Mouse (Mus musculus): ENCODE results near the gene Mpv17l.
A peak's percentile ranks its signal among the peaks of the same experiment; 100 is the strongest.
"Not testable (repeated sequence)": the region's sequence is repeated elsewhere in the genome, so short reads cannot be mapped to it uniquely, and the experiment has no call there.

The Mpv17l gene

DNA sequence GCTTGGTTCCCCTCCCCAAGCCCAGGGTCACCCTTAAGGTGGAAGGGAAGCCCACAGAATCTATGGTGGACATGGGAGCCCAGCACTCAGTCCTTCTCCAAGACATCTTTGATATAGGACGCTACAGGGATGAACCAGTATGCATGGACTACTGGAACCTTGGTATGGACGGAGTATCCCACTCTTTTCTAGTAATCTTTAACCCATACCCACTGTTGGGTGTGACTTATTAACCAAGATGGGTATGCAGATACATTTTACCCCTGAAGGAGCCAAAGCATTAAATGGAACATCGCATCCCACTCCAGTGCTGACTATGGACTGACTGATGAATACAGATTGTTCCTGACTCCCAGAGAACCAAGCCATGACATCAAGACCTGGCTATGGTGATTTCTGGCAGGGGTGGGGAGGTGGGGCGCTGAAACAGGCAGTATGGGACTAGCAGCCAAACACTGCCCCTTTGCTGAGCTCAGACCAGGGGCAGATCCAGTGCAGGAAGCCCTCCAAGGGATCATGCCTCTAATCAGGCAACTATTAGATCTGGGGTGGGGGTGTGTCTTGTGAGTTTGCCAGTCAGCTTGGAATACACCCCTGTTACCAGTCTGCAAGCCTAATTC is 24.6 kb downstream of the Mpv17l start:
- DNase-seq (ENCODE audit: low read depth, low spot score): no peak

DNA sequence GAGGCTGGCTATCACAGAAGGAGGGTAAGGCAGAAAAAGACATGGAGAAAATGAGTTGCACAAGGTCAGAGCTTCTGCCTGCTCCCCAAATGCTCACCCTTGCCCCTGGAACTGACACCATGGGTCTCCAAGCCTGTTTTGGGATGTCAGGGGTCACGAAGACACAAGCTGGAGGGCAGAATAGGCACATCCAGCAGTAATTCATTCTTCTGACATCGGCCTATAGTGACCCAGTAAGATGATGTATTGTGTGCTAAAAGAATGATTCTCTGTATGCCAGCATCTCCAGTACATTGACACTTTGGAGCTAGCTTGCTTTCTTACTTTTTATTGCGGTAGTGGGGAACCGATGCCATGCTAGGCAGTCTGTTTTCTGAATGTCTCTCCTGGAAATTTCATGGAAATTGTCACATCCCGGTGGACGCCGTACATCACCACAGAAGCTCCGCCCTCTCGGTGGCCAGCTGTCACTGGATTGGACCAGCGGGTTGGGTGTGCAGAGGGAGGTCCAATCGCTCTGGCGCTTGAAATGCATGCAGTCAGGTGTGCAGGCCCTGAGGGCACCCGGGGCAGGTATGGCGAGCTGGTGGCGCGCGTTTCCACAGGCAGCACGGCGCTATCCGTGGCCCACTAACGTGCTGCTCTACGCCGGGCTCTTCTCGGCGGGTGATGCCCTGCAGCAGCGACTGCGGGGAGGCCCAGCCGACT is 37.3 kb downstream of the Mpv17l start:
- peak; percentile 98 for DNase-seq (ENCODE audit: low read depth, low spot score)

DNA sequence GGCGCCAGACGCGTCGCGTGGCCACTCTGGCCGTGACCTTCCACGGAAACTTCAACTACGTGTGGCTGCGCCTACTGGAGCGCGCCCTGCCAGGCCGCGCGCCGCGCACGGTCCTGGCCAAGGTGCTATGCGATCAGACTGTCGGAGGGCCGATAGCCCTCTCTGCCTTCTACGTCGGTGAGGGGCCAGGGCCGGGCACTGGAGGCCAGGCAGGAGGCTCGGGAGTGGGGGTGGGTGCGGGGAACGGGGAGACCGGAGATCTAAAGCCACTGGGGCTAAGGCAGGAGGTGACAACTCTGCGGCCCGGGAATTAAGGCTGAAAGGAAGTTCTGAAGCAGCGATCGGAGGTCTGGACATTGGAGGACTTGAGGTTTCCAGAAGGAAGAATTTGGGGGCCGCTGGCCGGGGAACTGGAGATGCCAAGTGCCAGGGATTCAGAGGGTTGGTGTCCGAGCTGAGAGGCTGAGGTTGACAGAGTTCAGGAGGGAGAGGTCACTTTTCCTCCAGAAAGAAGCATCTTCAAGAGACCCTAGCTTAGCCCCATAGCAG is 38.0 kb downstream of the Mpv17l start:
- no peak for DNase-seq (ENCODE audit: low read depth, low spot score)

DNA sequence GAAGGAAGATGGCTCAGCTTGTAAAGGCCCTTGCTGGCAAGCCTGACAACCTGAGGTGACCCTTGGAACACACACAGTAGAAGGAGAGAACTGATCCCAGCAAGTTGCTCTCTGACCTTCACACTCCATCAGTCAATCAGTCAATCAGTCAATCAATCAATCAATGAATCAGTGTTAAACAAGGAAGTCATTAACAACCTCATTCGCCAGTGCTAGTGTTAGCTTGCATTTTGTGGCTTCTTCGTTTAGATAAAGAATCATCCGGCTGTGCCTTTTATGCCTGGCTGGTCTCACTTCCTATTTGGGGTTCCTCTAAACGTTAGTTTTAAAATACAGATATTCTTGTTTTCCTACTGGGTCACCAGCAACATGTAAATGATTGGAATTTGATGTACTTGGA is 41.2 kb downstream of the Mpv17l start:
- DNase-seq (ENCODE audit: low read depth, low spot score): no peak

DNA sequence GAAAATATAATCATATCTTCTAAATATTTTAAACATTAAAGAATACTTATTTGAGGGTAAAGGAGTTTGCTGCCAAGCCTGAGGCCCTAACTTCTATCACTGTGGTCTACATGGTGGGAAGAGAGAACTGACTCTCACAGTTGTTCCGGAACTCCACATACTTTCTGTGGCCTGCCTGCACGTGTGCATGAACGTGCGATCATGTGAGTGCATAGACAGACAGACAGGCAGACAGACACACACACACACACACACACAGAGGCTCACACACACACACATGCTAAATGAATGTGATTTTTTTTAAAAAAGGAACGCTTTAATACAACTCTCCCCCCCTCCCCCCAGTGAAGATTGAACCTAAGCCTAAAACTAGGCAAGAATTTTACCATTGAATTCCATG is 41.8 kb downstream of the Mpv17l start:
- no peak for DNase-seq (ENCODE audit: low read depth, low spot score)

DNA sequence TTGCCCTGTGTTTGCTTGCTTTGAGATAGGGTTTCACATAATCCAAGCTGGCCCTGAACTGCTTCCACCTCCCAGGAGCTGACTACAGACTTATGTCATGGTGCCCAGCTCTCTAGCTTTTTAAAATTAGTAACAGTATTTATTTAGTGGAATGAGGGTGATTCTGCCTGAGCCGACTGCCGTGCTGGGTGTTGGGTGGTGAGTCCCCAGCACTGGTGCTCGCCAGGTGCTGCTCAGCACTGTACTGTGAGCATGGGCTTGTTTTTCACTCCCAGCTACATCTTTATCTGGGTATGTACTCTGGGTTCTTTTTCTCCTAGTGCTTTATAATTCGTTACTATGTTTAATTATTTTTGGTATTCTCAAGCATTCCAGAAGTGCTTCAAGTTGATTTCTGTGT is 42.2 kb downstream of the Mpv17l start:
- DNase-seq (ENCODE audit: low read depth, low spot score): no peak

DNA sequence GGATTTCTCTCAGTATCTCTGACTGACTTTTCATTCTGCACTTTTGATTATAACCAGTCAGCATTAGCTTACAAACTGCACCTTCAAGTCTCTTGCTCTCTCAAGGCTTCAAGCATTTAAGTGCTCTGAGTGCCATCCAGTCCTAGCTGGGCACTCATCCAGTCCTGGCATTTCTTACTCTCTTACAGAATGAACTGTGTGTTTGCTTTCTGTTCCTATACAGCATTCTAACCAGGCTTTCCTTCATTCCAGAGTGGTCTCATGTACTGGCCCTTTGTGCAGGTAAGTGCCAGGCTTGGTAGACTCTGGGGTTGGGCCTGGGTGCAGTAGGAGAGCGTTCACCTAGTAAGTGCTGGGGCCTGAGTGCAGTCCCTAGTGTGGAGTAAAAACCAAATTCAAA is 43.3 kb downstream of the Mpv17l start:
- DNase-seq (ENCODE audit: low read depth, low spot score): no peak

DNA sequence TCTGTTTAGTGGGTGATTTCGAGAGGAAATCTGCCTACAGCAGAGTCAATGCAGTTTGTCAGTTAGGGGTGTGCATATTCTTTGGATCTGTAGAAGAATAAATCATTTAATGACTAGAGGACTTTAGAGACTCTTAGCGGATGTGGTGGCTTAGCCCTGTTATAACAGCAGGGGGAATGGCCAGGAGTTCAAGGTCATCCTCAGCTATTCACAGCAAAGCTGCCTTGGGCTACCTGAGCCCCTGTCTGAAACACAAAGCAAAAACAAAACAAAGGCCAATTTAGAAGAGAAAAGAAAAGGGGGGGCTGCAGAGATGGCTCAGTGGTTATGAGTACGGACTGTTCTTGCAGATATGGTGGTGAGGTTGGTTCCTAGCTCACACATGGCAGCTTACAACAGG is 48.3 kb downstream of the Mpv17l start:
- DNase-seq (ENCODE audit: low read depth, low spot score): no peak

DNA sequence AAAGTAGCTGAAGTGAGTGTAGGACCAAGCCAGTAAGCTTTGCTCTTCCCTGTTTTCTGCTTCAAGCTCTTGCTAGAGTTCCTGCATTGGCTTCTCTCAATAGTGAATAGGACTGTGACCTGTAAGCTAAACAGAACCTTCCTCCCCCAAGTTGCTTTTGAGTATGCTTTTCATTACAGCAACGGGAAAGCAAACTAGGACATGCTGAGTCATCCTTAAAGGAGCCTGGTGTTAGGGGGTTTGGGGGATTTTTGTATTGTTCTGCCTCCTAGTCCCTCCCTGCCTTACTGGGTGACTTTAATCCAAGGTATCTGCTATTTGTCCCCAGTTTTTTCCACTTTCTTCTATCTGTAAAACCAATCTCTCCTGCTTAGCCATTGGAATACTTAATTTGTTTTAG is 59.1 kb downstream of the Mpv17l start:
- no peak for DNase-seq (ENCODE audit: low read depth, low spot score)

DNA sequence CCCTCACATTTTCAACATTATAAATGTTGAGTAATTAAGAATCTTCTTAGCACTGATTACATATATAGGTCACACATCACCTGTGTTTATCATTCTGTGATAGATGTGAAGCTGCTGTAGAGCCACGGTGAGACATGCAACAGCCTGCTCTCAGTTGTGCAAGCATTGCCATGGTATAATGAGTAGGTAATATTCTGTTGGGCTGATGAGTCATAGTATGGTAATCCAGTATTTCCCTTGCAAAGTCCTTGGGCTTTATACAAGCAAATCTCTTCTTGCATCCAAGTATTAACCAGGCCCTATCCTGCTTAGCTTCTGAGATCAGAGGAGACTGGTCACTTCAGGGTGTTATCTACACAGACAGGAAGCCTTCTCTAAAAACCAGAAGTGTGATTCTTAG is 66.1 kb downstream of the Mpv17l start:
- no peak for DNase-seq (ENCODE audit: low read depth, low spot score)

DNA sequence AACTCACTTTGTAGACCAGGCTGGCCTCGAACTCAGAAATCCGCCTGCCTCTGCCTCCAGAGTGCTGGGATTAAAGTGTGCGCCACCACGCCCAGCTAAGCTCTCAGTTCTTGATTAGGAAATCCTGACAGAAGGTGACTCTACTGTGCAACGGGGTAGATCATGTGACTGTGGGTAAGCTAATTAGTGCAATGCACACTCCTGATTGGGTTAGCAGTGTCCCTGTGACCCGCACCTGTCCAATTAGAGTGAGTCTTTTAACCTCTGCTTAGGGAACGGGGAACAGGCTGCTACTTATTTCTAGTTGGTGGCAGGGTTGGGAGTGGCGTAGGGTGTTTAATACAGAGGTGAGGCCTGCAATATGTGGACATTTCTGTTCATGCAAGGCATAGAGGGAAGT is 69.1 kb downstream of the Mpv17l start:
- no peak for DNase-seq (ENCODE audit: low read depth, low spot score)

DNA sequence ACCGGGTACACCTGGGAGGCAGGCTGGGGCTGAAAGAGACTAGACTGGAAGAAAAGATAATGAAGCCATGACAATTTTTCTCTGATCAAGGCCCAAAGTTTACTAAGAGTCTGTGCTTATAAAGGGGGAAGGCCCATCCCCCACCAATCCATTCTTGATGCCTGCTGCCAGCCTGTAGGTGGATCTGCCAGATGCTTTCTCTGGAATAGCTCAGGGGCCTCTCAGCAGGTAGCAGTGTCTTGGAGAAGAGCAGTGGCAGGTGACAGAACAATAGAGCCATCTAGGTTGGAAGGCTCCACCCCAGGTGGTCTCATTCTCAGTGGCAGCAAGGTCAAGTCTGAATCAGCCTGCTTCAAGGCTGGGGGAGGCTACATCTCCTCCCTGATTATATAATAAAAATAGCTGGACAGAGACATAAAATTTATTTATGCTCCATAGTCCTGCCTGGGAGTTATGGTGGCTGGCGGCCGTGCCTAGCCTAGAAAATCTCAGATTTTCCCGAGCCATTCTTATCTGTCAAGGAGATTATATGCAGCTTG is 73.5 kb downstream of the Mpv17l start:
- DNase-seq (ENCODE audit: low read depth, low spot score): not testable (repeated sequence)

DNA sequence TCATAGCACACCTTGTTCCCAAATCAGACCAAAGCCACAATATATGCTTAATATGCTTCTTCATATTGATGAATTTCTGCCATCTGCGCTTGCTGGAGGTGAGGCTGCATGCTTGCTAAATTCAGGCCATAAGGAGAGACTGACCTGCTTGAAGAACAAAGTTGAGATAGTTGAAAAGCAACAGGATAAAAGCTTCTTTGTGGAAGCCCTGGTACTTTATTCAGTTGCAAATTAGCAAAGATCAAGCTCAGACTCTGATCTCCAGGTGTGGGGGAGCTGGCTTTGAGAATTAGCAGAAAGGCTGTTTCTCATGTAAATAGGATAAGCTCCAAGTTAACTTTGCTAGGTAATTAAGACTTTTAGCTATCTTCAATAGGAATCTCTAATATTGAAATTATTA is 74.1 kb downstream of the Mpv17l start:
- not testable (repeated sequence) for DNase-seq (ENCODE audit: low read depth, low spot score)

DNA sequence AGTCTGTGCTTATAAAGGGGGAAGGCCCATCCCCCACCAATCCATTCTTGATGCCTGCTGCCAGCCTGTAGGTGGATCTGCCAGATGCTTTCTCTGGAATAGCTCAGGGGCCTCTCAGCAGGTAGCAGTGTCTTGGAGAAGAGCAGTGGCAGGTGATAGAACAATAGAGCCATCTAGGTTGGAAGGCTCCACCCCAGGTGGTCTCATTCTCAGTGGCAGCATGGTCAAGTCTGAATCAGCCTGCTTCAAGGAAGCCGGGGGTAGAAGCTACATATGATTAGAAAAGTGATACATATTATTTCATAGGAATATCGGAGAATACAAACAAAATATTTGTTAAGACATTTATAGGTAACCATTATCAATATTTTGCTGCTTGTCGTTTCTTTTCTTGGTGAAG is 78.8 kb downstream of the Mpv17l start:
- DNase-seq (ENCODE audit: low read depth, low spot score): not testable (repeated sequence)

DNA sequence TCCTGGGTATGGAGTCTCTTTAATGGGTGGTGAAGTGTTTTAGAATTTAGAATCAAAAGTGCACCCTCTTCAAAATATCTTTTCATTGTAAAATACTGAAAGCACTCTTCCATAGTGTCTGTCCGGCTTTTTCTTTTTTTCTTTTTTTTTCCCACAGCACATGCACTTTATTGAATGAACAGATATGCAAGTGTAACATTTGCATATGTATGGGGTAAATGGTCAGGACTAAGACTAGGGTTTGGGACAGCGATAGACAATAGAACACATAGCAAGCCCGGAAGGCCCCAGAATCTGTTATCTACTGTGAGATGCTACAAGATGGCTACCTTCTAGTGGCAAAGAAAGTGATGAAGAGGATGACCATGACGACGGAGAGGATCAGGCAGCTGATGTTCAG is 80.2 kb downstream of the Mpv17l start:
- DNase-seq (ENCODE audit: low read depth, low spot score): no peak

DNA sequence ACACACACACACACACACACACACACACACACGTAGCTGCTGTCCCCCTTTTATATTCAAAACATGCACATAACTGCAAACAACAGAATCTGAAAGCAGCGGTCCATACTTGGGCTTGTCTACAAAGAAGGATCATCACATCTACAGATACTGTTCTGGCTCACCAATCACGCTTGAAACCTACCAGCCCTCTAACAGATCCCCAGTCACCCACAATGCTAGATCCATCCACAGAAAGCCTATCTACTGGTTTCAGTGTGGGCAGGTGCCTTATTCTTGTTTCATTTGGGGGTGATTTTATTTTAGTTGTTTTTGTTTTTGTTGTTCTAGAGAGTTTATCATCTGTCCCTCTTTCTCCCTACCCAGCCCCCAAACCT is 83.2 kb downstream of the Mpv17l start:
- no peak for DNase-seq (ENCODE audit: low read depth, low spot score)

DNA sequence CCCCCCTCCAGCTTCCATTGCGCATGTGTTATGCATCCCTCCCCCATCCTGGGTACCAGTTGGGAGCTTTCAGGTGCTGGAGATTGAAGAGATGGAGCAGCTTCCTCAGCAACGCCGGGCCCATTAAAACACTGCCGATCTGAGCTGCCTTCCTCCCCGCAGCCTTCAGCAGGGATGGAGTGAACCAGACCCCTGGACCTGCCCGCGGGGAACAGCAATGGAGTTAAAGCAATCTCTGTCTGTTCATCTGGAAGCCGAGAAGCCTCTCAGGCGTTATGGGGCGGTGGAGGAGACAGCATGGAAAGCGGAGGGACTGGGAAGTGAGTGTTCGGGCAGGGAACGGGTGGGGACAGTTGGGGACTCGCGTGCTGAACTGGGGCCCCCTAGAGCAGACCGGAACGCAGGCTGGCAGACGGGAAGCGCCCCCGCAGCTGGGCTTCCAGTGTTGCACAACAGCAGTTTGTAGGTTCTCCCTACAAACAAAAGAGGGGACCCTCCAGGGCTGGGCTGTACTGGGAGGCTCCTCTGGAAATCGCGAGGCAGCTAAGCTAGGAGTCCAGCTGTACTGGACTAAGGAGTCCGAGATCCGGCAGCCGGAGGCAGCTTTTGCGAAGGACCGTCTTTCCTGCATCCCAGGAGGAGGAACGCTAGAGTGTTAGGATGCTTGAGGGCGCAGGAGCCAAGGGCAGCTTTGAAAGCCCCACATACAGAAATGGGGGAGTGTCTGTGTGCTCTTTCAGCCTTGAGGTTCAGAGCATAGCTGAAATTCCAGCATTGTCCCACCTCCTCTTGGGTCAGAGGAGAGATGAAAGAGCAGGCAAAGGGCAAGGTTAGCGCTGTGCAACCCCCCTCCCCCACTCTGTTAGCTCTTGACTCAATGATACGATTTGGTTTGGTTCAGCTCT is 83.9 kb downstream of the Mpv17l start, which contains the start of the genes 2900011O08Rik and Ifitm7:
Gene 2900011O08Rik (plus strand): TSS at position 31 of the 905 bp plus-strand sequence.
Gene Ifitm7 (minus strand): TSS at position 315 of the 905 bp plus-strand sequence.
- peak; percentile 92 for DNase-seq (ENCODE audit: low read depth, low spot score)

DNA sequence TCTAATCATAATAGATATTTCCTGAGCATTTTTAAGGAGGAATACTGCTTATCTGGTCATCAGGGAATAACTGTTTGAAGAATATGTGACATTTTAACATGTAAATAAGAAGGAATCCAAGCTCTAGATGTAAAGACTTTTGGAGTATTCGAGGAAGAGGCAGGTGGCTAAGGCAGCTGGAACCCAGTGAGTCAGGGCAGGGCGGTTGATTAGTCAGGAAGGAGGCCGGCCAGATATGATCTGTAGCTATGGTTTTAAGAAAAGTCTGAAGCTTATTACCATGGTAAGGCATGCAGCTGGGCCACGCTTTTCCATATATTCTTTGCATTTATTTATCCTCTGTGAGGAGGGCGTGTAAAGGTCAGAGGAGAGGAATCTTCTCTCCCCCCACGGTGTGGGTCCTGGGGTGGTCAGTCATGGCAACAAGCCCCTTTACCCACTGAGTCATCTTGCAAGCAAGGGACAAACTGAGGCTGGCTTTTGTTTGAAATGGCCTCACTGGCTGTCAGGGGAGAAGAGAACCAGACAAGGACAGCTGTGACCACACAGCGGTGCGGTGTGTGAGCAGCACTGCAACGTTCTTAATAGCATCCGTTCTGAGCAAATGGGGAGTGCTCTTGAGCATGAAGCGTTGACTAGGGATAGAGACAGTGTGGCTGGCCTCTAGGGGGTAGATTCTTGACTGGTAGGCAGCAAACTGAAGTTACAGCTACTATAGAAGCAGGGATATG is 89.7 kb downstream of the Mpv17l start:
- DNase-seq (ENCODE audit: low read depth, low spot score): peak; percentile 55

DNA sequence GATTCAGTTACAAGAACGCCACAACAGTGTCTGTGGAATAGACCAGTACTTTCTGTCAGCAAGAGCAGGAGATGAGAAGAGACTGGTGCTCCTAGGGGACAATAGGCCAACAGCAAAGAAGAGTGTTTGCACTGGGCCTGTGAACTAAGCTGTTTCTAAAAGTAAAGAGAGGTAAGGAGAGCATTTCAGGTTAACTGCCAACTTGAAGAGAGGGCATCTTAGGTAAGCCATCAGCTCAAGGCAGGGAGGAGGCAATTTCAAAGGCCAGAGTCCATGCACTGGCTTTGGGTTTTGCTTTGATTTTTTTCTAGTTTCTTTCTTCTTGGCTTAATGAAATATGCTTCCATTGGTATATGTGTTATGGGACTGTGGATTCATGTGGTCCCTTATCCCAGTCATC is 91.1 kb downstream of the Mpv17l start:
- no peak for DNase-seq (ENCODE audit: low read depth, low spot score)

DNA sequence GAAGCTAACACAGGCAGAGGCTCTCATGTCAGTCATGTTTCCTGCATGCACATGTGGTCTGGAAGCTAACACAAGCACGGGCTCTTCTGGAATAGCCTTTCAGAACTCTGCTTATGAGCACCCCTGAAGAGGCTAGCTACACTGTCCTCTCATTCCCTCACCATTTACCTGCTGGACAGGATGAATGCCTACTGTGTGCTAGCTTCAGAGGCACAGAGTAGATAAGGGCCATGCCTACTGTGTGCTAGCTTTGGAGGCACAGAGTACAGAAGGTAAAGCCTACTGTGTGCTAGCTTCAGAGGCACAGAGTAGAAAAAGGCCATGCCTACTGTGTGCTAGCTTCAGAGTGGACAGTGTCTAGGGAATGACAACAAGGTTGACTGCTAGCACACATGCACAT is 91.5 kb downstream of the Mpv17l start:
- no peak for DNase-seq (ENCODE audit: low read depth, low spot score)

Data from brain, adult 2 months (tissue).